Mouse (Mus musculus): Measurements from ENCODE around the gene Zfp740. TPM values are rescaled to one million over a fixed set of nuclear protein-coding genes. Genes with fewer than 3 reads are reported as not detected.

The Zfp740 gene
- polyA plus RNA-seq, 1 experiment from 2014 or later: 54.0 TPM

GRCm38 (mm10) chr15:102188096-102188495 lies 15.0 kb upstream of the Zfp740 start:
- WGBS: 96% methylated on average over 10 of the region's 10 CpGs
- Histone ChIP-seq H3K4me3 (ENCODE audit: low read depth, low read length) (no peak overlapping the region), H3K27ac (ENCODE audit: low read length) (no peak overlapping the region), H3K27me3 (ENCODE audit: control insufficient read depth, insufficient read depth, low read depth, low read length) (no peaks in the 10 kb centered on the region), H3K9me3 (replicated peaks; ENCODE audit: control insufficient read depth, low read length, poor library complexity, severe bottlenecking) (no peaks in the 10 kb centered on the region), H3K4me2 (ENCODE audit: low read length) (no peak overlapping the region), H3K9ac (ENCODE audit: low read depth, low read length) (no peak overlapping the region), H3K36me3 (ENCODE audit: control insufficient read depth, insufficient read depth, low read length) (no peaks in the 10 kb centered on the region), H3K4me1 (ENCODE audit: control insufficient read depth, insufficient read depth, low read length) (no peaks in the 10 kb centered on the region)
- no peak for ATAC-seq

GRCm38 (mm10) chr15:102188883-102189282 lies 14.2 kb upstream of the Zfp740 start:
- Histone ChIP-seq H3K4me3 (ENCODE audit: low read depth, low read length) (no peak overlapping the region), H3K36me3 (ENCODE audit: control insufficient read depth, insufficient read depth, low read length) (no peaks in the 10 kb centered on the region), H3K27me3 (ENCODE audit: control insufficient read depth, insufficient read depth, low read depth, low read length) (no peaks in the 10 kb centered on the region), H3K27ac (ENCODE audit: low read length) (no peak overlapping the region), H3K9me3 (replicated peaks; ENCODE audit: control insufficient read depth, low read length, poor library complexity, severe bottlenecking) (no peaks in the 10 kb centered on the region), H3K4me2 (ENCODE audit: low read length) (no peak overlapping the region), H3K9ac (ENCODE audit: low read depth, low read length) (no peak overlapping the region), H3K4me1 (ENCODE audit: control insufficient read depth, insufficient read depth, low read length) (no peaks in the 10 kb centered on the region)
- 58% methylated on average over 6 of the region's 6 CpGs for WGBS
- ATAC-seq: no peak

GRCm38 (mm10) chr15:102191699-102192098 lies 11.3 kb upstream of the Zfp740 start:
- no peak overlapping the region for H3K9ac ChIP-seq (ENCODE audit: low read depth, low read length)
- H3K4me1 ChIP-seq (ENCODE audit: control insufficient read depth, insufficient read depth, low read length): no peaks in the 10 kb centered on the region
- no peak overlapping the region for H3K4me3 ChIP-seq (ENCODE audit: low read depth, low read length)
- H3K27ac ChIP-seq (ENCODE audit: low read length): no peak overlapping the region
- 77% methylated on average over 7 of the region's 7 CpGs for WGBS
- no peaks in the 10 kb centered on the region for H3K36me3 ChIP-seq (ENCODE audit: control insufficient read depth, insufficient read depth, low read length)
- H3K9me3 ChIP-seq (replicated peaks; ENCODE audit: control insufficient read depth, low read length, poor library complexity, severe bottlenecking): no peaks in the 10 kb centered on the region
- H3K27me3 ChIP-seq (ENCODE audit: control insufficient read depth, insufficient read depth, low read depth, low read length): no peaks in the 10 kb centered on the region
- no peak overlapping the region for H3K4me2 ChIP-seq (ENCODE audit: low read length)
- ATAC-seq: no peak

GRCm38 (mm10) chr15:102192271-102192812 lies 10.7 kb upstream of the Zfp740 start:
- no peak overlapping the region for H3K4me3 ChIP-seq (ENCODE audit: low read depth, low read length)
- no peak for ATAC-seq
- no peaks in the 10 kb centered on the region for H3K9me3 ChIP-seq (replicated peaks; ENCODE audit: control insufficient read depth, low read length, poor library complexity, severe bottlenecking)
- no peaks in the 10 kb centered on the region for H3K4me1 ChIP-seq (ENCODE audit: control insufficient read depth, insufficient read depth, low read length)
- no peak overlapping the region for H3K9ac ChIP-seq (ENCODE audit: low read depth, low read length)
- no peaks in the 10 kb centered on the region for H3K27me3 ChIP-seq (ENCODE audit: control insufficient read depth, insufficient read depth, low read depth, low read length)
- H3K36me3 ChIP-seq (ENCODE audit: control insufficient read depth, insufficient read depth, low read length): no peaks in the 10 kb centered on the region
- no peak overlapping the region for H3K4me2 ChIP-seq (ENCODE audit: low read length)
- no peak overlapping the region for H3K27ac ChIP-seq (ENCODE audit: low read length)
- 81% methylated on average over 7 of the region's 7 CpGs for WGBS

- WGBS: 58% methylated on average over 5 of the region's 5 CpGs
- ATAC-seq: no peak
- H3K36me3 ChIP-seq (ENCODE audit: control insufficient read depth, insufficient read depth, low read length): no peaks in the 10 kb centered on the region
- no peaks in the 10 kb centered on the region for H3K4me1 ChIP-seq (ENCODE audit: control insufficient read depth, insufficient read depth, low read length)
- no peak overlapping the region for H3K27ac ChIP-seq (ENCODE audit: low read length)
- no peak overlapping the region for H3K9ac ChIP-seq (ENCODE audit: low read depth, low read length)
- H3K4me3 ChIP-seq (ENCODE audit: low read depth, low read length): no peak overlapping the region
- H3K9me3 ChIP-seq (replicated peaks; ENCODE audit: control insufficient read depth, low read length, poor library complexity, severe bottlenecking): no peaks in the 10 kb centered on the region
- H3K4me2 ChIP-seq (ENCODE audit: low read length): no peak overlapping the region
- no peaks in the 10 kb centered on the region for H3K27me3 ChIP-seq (ENCODE audit: control insufficient read depth, insufficient read depth, low read depth, low read length)
Measured at GRCm38 (mm10) chr15:102192820-102193386, 10.1 kb upstream of the Zfp740 start.

- WGBS: 91% methylated on average over 4 of the region's 4 CpGs
- Histone ChIP-seq H3K27me3 (ENCODE audit: control insufficient read depth, insufficient read depth, low read depth, low read length) (no peaks in the 10 kb centered on the region), H3K9ac (ENCODE audit: low read depth, low read length) (no peak overlapping the region), H3K4me3 (ENCODE audit: low read depth, low read length) (no peak overlapping the region), H3K9me3 (replicated peaks; ENCODE audit: control insufficient read depth, low read length, poor library complexity, severe bottlenecking) (no peaks in the 10 kb centered on the region), H3K4me1 (ENCODE audit: control insufficient read depth, insufficient read depth, low read length) (no peaks in the 10 kb centered on the region), H3K36me3 (ENCODE audit: control insufficient read depth, insufficient read depth, low read length) (no peaks in the 10 kb centered on the region), H3K27ac (ENCODE audit: low read length) (no peak overlapping the region), H3K4me2 (ENCODE audit: low read length) (no peak overlapping the region)
- ATAC-seq: no peak
Measured at GRCm38 (mm10) chr15:102193652-102194051, 9.4 kb upstream of the Zfp740 start.

- Histone ChIP-seq H3K27ac (ENCODE audit: low read length) (no peak overlapping the region), H3K9ac (ENCODE audit: low read depth, low read length) (no peak overlapping the region), H3K4me2 (ENCODE audit: low read length) (no peak overlapping the region), H3K4me3 (ENCODE audit: low read depth, low read length) (no peak overlapping the region), H3K36me3 (ENCODE audit: control insufficient read depth, insufficient read depth, low read length) (no peaks in the 10 kb centered on the region), H3K27me3 (ENCODE audit: control insufficient read depth, insufficient read depth, low read depth, low read length) (no peaks in the 10 kb centered on the region), H3K9me3 (replicated peaks; ENCODE audit: control insufficient read depth, low read length, poor library complexity, severe bottlenecking) (no peaks in the 10 kb centered on the region), H3K4me1 (ENCODE audit: control insufficient read depth, insufficient read depth, low read length) (no peaks in the 10 kb centered on the region)
- no peak for ATAC-seq
- WGBS: 90% methylated on average over 4 of the region's 4 CpGs
Measured at GRCm38 (mm10) chr15:102194439-102194838, 8.6 kb upstream of the Zfp740 start.

GRCm38 (mm10) chr15:102195373-102195772 lies 7.7 kb upstream of the Zfp740 start:
- ATAC-seq: no peak
- Histone ChIP-seq H3K36me3 (ENCODE audit: control insufficient read depth, insufficient read depth, low read length) (no peaks in the 10 kb centered on the region), H3K4me3 (ENCODE audit: low read depth, low read length) (no peak overlapping the region), H3K27ac (ENCODE audit: low read length) (no peak overlapping the region), H3K9ac (ENCODE audit: low read depth, low read length) (no peak overlapping the region), H3K4me1 (ENCODE audit: control insufficient read depth, insufficient read depth, low read length) (no peaks in the 10 kb centered on the region), H3K27me3 (ENCODE audit: control insufficient read depth, insufficient read depth, low read depth, low read length) (no peaks in the 10 kb centered on the region), H3K9me3 (replicated peaks; ENCODE audit: control insufficient read depth, low read length, poor library complexity, severe bottlenecking) (no peaks in the 10 kb centered on the region), H3K4me2 (ENCODE audit: low read length) (no peak overlapping the region)
- 85% methylated on average over 4 of the region's 4 CpGs for WGBS

GRCm38 (mm10) chr15:102198841-102199240 lies 4.2 kb upstream of the Zfp740 start:
- H3K27ac ChIP-seq (ENCODE audit: low read length): no peak overlapping the region
- no peak overlapping the region for H3K9ac ChIP-seq (ENCODE audit: low read depth, low read length)
- no peaks in the 10 kb centered on the region for H3K27me3 ChIP-seq (ENCODE audit: control insufficient read depth, insufficient read depth, low read depth, low read length)
- H3K4me2 ChIP-seq (ENCODE audit: low read length): no peak overlapping the region
- no peak overlapping the region for H3K4me3 ChIP-seq (ENCODE audit: low read depth, low read length)
- no peaks in the 10 kb centered on the region for H3K9me3 ChIP-seq (replicated peaks; ENCODE audit: control insufficient read depth, low read length, poor library complexity, severe bottlenecking)
- ATAC-seq: no peak
- H3K36me3 ChIP-seq (ENCODE audit: control insufficient read depth, insufficient read depth, low read length): no peaks in the 10 kb centered on the region
- 82% methylated on average over 4 of the region's 4 CpGs for WGBS
- peaks cover 7% of the 10 kb centered on the region for H3K4me1 ChIP-seq (ENCODE audit: control insufficient read depth, insufficient read depth, low read length)

Measured in midbrain, embryonic 16.5 days (tissue).